Mouse (Mus musculus): Measurements from ENCODE around the gene Mucl2.
"Not testable (repeated sequence)": the region's sequence is repeated elsewhere in the genome, so short reads cannot be mapped to it uniquely, and the experiment has no call there.

Mucl2 gene

DNA sequence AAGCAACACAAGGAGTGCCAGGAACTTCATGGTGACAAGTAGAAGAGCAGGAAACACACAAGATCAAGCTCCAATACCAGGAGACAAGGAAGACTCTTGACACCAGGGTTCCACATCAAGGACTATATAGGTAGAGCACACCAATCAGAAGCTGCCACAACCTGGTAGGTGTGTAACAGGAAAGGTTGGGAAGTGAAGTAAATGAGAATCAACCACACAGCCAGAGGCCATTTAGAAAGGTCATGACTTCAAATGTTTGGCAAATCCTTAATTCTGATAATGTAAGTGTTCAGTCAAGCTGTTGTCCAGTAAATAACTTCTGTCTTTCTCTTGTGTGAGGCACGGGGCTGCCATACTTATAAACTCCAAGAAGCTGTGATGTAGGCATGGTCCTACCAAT lies at the start of gene Mucl2:
Mucl2 (minus strand) TSS at position 101 of the 400 bp plus-strand sequence.
- no peak for DNase-seq (ENCODE audit: low read depth)

GRCm38 (mm10) chr15:103913061-103913460 lies 13.9 kb upstream of the Mucl2 start:
- DNase-seq (ENCODE audit: low read depth), result not testable (repeated sequence)
